Mouse (Mus musculus): ENCODE measurements at regions not wholly inside any gene's neighbourhood (a gene's known extent, or its start where the extent isn't known, plus 50 kb on each side); places are given as distances from the start of the nearest gene placed in this dataset.

GRCm38 (mm10) chr13:111936081-111936857 lies 127.5 kb upstream of the Map3k1 start:
- TF ChIP-seq CTCF (IDR thresholded peaks at IDR 0.05; ENCODE audit: borderline replicate concordance, insufficient read depth, low read length) (no peak), POLR2A (IDR thresholded peaks at IDR 0.05; ENCODE audit: low read depth, low read length) (no peak)

Measured in embryonic fibroblast, embryonic 13.5 days (primary cell).